Mouse (Mus musculus): ENCODE results near the gene Foxn3.

Foxn3 gene

GRCm38 (mm10) chr12:99417885-99418284 is 145.5 kb downstream of the Foxn3 start:
- DNase-seq (ENCODE audit: low spot score) = no peak

GRCm38 (mm10) chr12:99415538-99415937 is 147.8 kb downstream of the Foxn3 start:
- no peak for DNase-seq (ENCODE audit: low spot score)

- no peak for DNase-seq (ENCODE audit: low spot score)
Measured at GRCm38 (mm10) chr12:99412496-99412895, 150.9 kb downstream of the Foxn3 start.

- DNase-seq (ENCODE audit: low spot score) = no peak
Measured at GRCm38 (mm10) chr12:99412034-99412433, 151.3 kb downstream of the Foxn3 start.

GRCm38 (mm10) chr12:99408651-99409050 is 154.7 kb downstream of the Foxn3 start:
- DNase-seq (ENCODE audit: low spot score) = no peak

- no peak for DNase-seq (ENCODE audit: low spot score)
Measured at GRCm38 (mm10) chr12:99408089-99408488, 155.3 kb downstream of the Foxn3 start.

GRCm38 (mm10) chr12:99407318-99407716 is 156.1 kb downstream of the Foxn3 start:
- DNase-seq (ENCODE audit: low spot score) = no peak

GRCm38 (mm10) chr12:99406697-99407317 is 156.6 kb downstream of the Foxn3 start:
- peak; percentile 27 for DNase-seq (ENCODE audit: low spot score)

GRCm38 (mm10) chr12:99406254-99406653 is 157.1 kb downstream of the Foxn3 start:
- peak; percentile 16 for DNase-seq (ENCODE audit: low spot score)

- no peak for DNase-seq (ENCODE audit: low spot score)
Measured at GRCm38 (mm10) chr12:99405401-99405800, 158.0 kb downstream of the Foxn3 start.

GRCm38 (mm10) chr12:99403004-99403403 is 160.4 kb downstream of the Foxn3 start:
- no peak for DNase-seq (ENCODE audit: low spot score)

GRCm38 (mm10) chr12:99400907-99401306 is 162.5 kb downstream of the Foxn3 start:
- DNase-seq (ENCODE audit: low spot score) = no peak

- no peak for DNase-seq (ENCODE audit: low spot score)
Measured at GRCm38 (mm10) chr12:99399575-99399974, 163.8 kb downstream of the Foxn3 start.

- DNase-seq (ENCODE audit: low spot score) = no peak
Measured at GRCm38 (mm10) chr12:99396461-99396860, 166.9 kb downstream of the Foxn3 start.

- no peak for DNase-seq (ENCODE audit: low spot score)
Measured at GRCm38 (mm10) chr12:99395082-99395481, 168.3 kb downstream of the Foxn3 start.

GRCm38 (mm10) chr12:99394676-99395075 is 168.7 kb downstream of the Foxn3 start:
- DNase-seq (ENCODE audit: low spot score) = no peak

- DNase-seq (ENCODE audit: low spot score) = no peak
Measured at GRCm38 (mm10) chr12:99393867-99394630, 169.3 kb downstream of the Foxn3 start.

GRCm38 (mm10) chr12:99392944-99393866 is 170.2 kb downstream of the Foxn3 start:
- peak; percentile 84 for DNase-seq (ENCODE audit: low spot score)

GRCm38 (mm10) chr12:99391942-99392880 is 171.2 kb downstream of the Foxn3 start:
- DNase-seq (ENCODE audit: low spot score) = peak; percentile 97

- DNase-seq (ENCODE audit: low spot score) = no peak
Measured at GRCm38 (mm10) chr12:99390429-99390828, 173.0 kb downstream of the Foxn3 start.

GRCm38 (mm10) chr12:99389244-99389643 is 174.1 kb downstream of the Foxn3 start:
- no peak for DNase-seq (ENCODE audit: low spot score)

All from T-cell, adult 2 months (primary cell).